Mouse (Mus musculus): ENCODE measurements around the gene Unc93a2. TPM values are rescaled to one million over a fixed set of nuclear protein-coding genes. Genes with fewer than 3 reads are reported as not detected.
"Not testable (repeated sequence)": the region's sequence is repeated elsewhere in the genome, so short reads cannot be mapped to it uniquely, and the experiment has no call there.

Unc93a2 gene
- total and polyA plus RNA-seq, 3 experiments, result 0.08 to 0.10 TPM; not detected in 1

DNA sequence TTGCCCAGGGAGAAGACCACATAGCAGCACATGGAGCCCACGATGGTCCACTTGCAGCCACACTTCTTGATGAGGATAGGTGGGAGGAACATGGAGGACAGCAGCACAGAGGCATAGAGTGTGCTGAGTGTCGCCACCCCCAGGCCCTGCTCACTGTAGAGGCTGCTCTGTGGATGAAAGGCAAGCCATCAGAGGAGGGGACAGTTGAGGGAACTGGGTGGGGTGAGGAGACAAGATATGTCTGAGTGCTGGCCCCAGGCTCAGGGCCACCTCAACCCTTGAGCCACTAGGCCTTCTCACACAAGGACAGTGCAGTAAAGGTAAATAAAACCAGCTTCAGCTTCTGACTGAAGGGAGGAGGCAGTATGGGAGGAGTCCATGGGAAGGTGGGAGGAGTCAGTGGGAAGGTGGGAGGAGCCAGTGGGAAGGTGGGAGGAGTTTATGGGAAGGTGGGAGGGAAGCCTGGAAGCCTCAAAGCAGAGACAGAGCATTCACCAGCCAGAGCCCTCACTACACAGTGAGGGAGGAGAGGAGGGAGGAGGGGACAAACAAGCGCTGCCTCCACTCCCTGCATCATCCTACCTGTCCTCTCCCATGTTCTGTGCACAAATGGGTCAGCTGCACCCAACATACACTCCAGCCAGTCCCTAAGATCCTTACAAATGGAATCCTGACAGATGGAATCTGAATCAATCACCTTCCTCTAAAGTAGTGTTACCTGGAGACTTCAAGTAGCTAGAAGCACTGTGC, 8.1 kb downstream of the Unc93a2 start:
- H3K79me2 ChIP-seq (replicated peaks; ENCODE audit: control insufficient read depth, insufficient read depth, low read length); H3K27ac ChIP-seq; H3K36me3 ChIP-seq (ENCODE audit: control insufficient read depth, insufficient read depth, low read length); H3K4me1 ChIP-seq (ENCODE audit: control insufficient read depth, insufficient read depth, low read length); intact Hi-C loops (cut with DNase I); DNase-seq; H3K27me3 ChIP-seq (ENCODE audit: control insufficient read depth, insufficient read depth, low read length); H3K4me3 ChIP-seq; H3K9ac ChIP-seq (ENCODE audit: low read depth, low read length): not testable (repeated sequence)
- WGBS, result 92% methylated on average over 1 of the region's 3 CpGs

DNA sequence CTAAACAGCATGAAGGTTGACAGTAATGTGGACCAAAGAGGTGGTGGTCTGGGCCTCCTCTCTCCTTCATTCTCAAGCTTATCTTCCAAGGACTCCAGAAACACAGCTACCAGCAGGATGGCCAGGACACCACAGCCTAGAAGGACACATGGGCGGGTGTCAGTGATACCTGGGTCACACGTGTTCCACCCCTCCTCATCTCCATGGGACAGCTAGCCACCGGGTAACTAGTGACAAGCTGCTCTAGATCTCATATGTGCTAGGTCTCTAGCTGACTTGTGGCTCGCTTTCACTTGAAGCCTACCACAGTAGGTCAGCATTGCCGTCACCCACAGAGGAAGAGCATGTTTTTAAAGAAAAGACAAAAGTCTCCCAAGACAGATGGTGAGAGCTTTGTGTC, 13.4 kb downstream of the Unc93a2 start, which contains the start of gene Gm49630:
Gene Gm49630 (minus strand): TSS at position 101 of the 400 bp plus-strand sequence.
- intact Hi-C loops (cut with DNase I); H3K27me3 ChIP-seq (ENCODE audit: control insufficient read depth, insufficient read depth, low read length); H3K4me3 ChIP-seq; H3K27ac ChIP-seq; H3K9ac ChIP-seq (ENCODE audit: low read depth, low read length); DNase-seq; H3K4me1 ChIP-seq (ENCODE audit: control insufficient read depth, insufficient read depth, low read length); H3K36me3 ChIP-seq (ENCODE audit: control insufficient read depth, insufficient read depth, low read length); H3K79me2 ChIP-seq (replicated peaks; ENCODE audit: control insufficient read depth, insufficient read depth, low read length): not testable (repeated sequence)
- 82% methylated on average over 3 of the region's 5 CpGs for WGBS

DNA sequence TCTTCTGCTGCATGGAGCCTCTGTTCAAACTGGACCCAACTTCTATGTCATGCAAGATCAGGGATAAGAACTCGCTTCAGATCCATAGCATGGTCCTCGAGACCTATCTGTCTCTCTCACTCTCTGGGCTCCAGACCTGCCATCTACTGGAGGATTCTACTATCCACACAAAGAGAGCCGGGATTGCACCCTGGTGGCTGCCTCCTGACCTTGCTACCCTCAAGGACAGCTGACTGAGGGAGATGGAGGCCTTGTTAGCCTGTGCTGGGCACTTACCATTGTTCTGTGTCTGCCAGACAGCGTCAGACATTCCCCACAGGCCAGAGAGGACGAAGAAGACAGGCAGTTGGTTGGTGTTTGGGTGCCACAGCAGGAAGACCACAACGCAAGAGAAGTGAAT, 15.9 kb downstream of the Unc93a2 start:
- H3K79me2 ChIP-seq (replicated peaks; ENCODE audit: control insufficient read depth, insufficient read depth, low read length); H3K36me3 ChIP-seq (ENCODE audit: control insufficient read depth, insufficient read depth, low read length); H3K27me3 ChIP-seq (ENCODE audit: control insufficient read depth, insufficient read depth, low read length); DNase-seq; H3K9ac ChIP-seq (ENCODE audit: low read depth, low read length); intact Hi-C loops (cut with DNase I); H3K27ac ChIP-seq; H3K4me1 ChIP-seq (ENCODE audit: control insufficient read depth, insufficient read depth, low read length); H3K4me3 ChIP-seq: not testable (repeated sequence)
- 68% methylated on average over 6 of the region's 6 CpGs for WGBS

DNA sequence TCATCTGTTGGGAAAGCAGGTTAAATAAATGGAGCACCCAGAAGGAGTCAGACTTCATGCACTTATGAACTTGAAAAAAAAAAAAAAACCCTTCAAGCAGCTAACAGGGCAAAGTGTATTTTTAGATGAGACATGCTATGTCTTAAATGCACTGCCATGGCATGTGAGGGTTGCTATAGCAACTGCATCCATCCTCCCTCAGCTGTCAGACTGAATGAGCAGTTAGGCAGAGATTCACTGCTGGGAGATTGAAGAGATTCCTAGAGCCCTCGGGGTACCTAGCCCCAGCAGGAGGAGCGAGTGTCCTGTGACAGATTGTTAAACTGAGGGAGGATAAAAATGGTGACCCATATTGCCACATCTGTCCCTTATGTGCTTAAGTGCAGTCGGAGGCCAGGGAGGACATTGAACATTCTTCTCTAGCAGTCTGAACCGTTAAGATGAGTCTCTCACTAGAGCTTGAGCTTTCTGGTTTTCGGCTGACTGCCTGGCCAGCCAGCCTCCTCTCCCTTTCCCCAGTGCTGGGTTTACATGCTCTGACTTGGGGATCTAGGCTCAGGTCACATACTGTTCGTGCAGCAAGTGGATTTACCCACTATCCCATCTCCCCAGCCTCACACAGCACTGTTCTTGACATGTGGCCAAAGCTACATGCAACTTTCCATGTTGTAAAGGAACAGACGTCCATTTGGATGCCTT, 18.4 kb downstream of the Unc93a2 start:
- H3K4me3 ChIP-seq; H3K27ac ChIP-seq; H3K4me1 ChIP-seq (ENCODE audit: control insufficient read depth, insufficient read depth, low read length); H3K9ac ChIP-seq (ENCODE audit: low read depth, low read length); H3K36me3 ChIP-seq (ENCODE audit: control insufficient read depth, insufficient read depth, low read length); intact Hi-C loops (cut with DNase I); DNase-seq; H3K27me3 ChIP-seq (ENCODE audit: control insufficient read depth, insufficient read depth, low read length); H3K79me2 ChIP-seq (replicated peaks; ENCODE audit: control insufficient read depth, insufficient read depth, low read length): not testable (repeated sequence)
- 54% methylated on average over 5 of the region's 7 CpGs for WGBS

DNA sequence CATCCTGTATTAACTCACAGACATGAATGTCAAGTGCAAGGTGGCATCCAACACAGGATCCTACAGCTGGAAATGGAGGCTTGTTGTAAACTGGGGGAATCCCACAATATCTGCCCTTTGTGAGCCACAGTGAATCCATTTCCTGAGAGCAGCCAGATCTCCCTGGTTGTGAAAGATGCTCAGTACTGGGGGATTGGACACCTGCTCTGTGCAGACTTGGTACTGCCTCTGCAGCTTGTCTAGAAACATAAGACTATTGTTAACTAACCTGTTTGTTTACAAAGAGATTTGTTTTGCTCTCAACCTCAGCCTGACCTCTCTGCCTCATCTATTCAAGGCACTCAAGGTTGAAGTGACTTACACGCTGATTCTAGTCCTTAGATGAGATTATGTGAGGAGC, 19.0 kb downstream of the Unc93a2 start:
- H3K4me3 ChIP-seq; H3K4me1 ChIP-seq (ENCODE audit: control insufficient read depth, insufficient read depth, low read length); intact Hi-C loops (cut with DNase I); H3K36me3 ChIP-seq (ENCODE audit: control insufficient read depth, insufficient read depth, low read length); H3K9ac ChIP-seq (ENCODE audit: low read depth, low read length); DNase-seq; H3K27ac ChIP-seq; H3K27me3 ChIP-seq (ENCODE audit: control insufficient read depth, insufficient read depth, low read length); H3K79me2 ChIP-seq (replicated peaks; ENCODE audit: control insufficient read depth, insufficient read depth, low read length): not testable (repeated sequence)
- WGBS, result 40% methylated on average over 1 of the region's 1 CpGs

DNA sequence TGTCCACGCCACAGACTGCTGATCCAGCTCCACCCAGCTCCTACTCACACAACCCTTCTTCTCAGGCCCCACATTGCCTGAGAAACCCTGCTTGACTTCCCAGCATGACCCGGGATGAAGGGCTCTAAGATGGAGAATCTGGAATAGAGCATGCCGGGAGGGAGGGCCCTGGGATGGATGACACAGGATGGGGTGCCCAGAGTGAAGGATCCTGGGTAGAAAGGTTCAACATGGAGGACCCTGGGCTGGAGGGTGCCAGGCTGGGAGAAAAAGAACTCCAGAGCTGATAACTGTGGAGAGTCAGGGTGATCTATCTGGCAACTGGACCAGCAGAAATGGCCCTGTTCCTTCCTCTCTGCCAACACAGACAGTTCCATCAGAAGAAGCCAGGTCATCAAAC, 19.6 kb downstream of the Unc93a2 start:
- H3K27me3 ChIP-seq (ENCODE audit: control insufficient read depth, insufficient read depth, low read length); H3K4me1 ChIP-seq (ENCODE audit: control insufficient read depth, insufficient read depth, low read length); DNase-seq; H3K79me2 ChIP-seq (replicated peaks; ENCODE audit: control insufficient read depth, insufficient read depth, low read length); H3K27ac ChIP-seq; H3K4me3 ChIP-seq; H3K36me3 ChIP-seq (ENCODE audit: control insufficient read depth, insufficient read depth, low read length); H3K9ac ChIP-seq (ENCODE audit: low read depth, low read length); intact Hi-C loops (cut with DNase I): not testable (repeated sequence)
- 80% methylated on average over 1 of the region's 3 CpGs for WGBS

DNA sequence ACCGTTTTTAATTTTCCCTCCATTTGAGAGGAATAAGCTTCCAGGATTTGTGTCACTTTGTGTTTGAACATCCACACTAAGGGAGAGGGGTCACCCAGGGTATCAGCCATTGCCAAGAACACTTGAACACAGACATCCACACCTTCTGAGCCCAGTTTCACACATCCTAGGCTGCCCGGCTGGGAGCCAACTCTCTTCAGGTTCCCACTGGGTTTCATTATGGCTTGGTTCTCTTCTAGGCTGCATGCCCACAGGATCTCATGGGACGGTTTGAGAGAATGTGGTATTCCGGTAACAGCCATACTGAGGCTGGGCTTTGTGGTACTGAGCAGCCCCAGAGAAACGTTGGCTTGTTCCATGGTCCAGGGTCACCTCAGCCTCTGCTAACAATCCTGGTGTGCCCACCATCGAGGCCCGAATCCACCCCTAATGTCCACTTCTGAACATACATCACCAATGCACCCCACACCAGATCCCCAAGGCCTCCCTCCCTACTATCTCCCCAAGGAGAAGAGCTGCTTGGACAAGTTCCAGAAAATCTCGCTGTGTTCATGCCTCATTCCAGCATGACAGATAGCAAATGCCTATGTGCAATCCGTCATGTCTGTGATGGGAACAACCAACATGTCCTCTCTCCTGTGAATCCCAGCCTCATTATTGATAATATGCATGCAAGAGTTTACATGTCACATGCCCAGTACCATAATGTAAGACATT, 24.4 kb downstream of the Unc93a2 start:
- H3K4me3 ChIP-seq; H3K36me3 ChIP-seq (ENCODE audit: control insufficient read depth, insufficient read depth, low read length); H3K27ac ChIP-seq; H3K27me3 ChIP-seq (ENCODE audit: control insufficient read depth, insufficient read depth, low read length); H3K9ac ChIP-seq (ENCODE audit: low read depth, low read length); H3K79me2 ChIP-seq (replicated peaks; ENCODE audit: control insufficient read depth, insufficient read depth, low read length); H3K4me1 ChIP-seq (ENCODE audit: control insufficient read depth, insufficient read depth, low read length); intact Hi-C loops (cut with DNase I): not testable (repeated sequence)
- WGBS, result 60% methylated on average over 9 of the region's 9 CpGs
- DNase-seq, result peak; percentile 22 to 30

DNA sequence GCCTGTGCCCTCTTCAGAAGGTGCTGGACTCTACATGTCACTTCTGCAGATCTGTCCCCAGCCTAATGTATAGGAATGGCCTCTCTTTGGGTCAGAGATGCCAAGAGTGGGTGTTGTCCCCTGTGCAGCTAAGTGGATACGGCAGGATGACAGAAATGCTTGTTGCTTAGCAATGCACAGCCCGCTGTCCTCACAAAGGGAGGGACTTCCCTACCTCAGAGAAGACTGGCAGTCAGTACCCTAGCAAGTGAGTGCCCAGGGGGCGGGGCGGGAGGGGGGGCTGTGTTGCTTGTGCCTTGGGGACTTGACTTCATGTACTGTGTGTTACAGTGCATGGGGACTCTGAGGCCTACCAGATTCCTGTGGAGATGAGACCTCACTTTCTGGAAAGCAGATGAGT, 25.5 kb downstream of the Unc93a2 start:
- H3K36me3 ChIP-seq (ENCODE audit: control insufficient read depth, insufficient read depth, low read length); H3K27ac ChIP-seq; H3K4me3 ChIP-seq; intact Hi-C loops (cut with DNase I); H3K9ac ChIP-seq (ENCODE audit: low read depth, low read length); H3K27me3 ChIP-seq (ENCODE audit: control insufficient read depth, insufficient read depth, low read length); DNase-seq; H3K79me2 ChIP-seq (replicated peaks; ENCODE audit: control insufficient read depth, insufficient read depth, low read length); H3K4me1 ChIP-seq (ENCODE audit: control insufficient read depth, insufficient read depth, low read length): not testable (repeated sequence)
- WGBS, result 88% methylated on average over 4 of the region's 4 CpGs

DNA sequence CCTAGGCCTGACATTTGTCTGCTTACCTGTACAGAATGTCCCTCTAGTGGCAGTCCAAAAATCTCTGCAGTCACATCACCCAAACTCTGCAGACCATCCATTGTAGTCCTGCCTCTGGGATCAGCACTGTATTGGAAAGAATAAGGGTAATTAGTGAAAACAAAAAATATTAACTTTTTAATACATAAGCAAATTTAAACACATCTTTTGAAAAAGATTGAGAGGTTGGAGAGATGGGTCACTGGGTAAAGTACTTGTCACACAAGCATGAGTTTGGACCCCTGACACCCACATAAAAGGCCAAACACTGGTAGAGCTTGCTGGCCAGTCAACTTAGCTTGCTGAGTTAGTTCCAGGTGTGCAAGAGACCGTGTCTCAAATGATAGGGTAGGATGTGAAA, 32.7 kb downstream of the Unc93a2 start, which contains the start of gene Ttll2:
Gene Ttll2 (minus strand): TSS at position 101 of the 400 bp plus-strand sequence.
- H3K4me1 ChIP-seq (ENCODE audit: control insufficient read depth, insufficient read depth, low read length); H3K79me2 ChIP-seq (replicated peaks; ENCODE audit: control insufficient read depth, insufficient read depth, low read length); DNase-seq; H3K36me3 ChIP-seq (ENCODE audit: control insufficient read depth, insufficient read depth, low read length); H3K27ac ChIP-seq; H3K4me3 ChIP-seq; intact Hi-C loops (cut with DNase I); H3K27me3 ChIP-seq (ENCODE audit: control insufficient read depth, insufficient read depth, low read length); H3K9ac ChIP-seq (ENCODE audit: low read depth, low read length): not testable (repeated sequence)
- 83% methylated on average over 1 of the region's 1 CpGs for WGBS

Data from heart, adult 2 months (tissue).